Mouse (Mus musculus): ENCODE measurements around the gene Eif3k. TPM values are rescaled to one million over a fixed set of nuclear protein-coding genes. Genes with fewer than 3 reads are reported as not detected.

Gene Eif3k
- total RNA-seq, 2 experiments from 2014 or later = 212 to 213 TPM

- DNase-seq = no peak
- intact Hi-C loops (cut with DNase I) = no loop called here
Observed at GRCm38 (mm10) chr7:28960354-28961046, 21.2 kb downstream of the Eif3k start.

- intact Hi-C loops (cut with DNase I) = no loop called here
- DNase-seq = no peak
Observed at GRCm38 (mm10) chr7:28959505-28960045, 22.1 kb downstream of the Eif3k start.

- no peak for DNase-seq
- intact Hi-C loops (cut with DNase I) = no loop called here
Observed at GRCm38 (mm10) chr7:28958770-28959169, 22.9 kb downstream of the Eif3k start.

GRCm38 (mm10) chr7:28957997-28958725, 23.5 kb downstream of the Eif3k start:
- no peak for DNase-seq
- intact Hi-C loops (cut with DNase I) = no loop called here

GRCm38 (mm10) chr7:28957286-28957685, 24.4 kb downstream of the Eif3k start:
- DNase-seq = no peak
- intact Hi-C loops (cut with DNase I) = no loop called here

- intact Hi-C loops (cut with DNase I) = no loop called here
- no peak for DNase-seq
Observed at GRCm38 (mm10) chr7:28956270-28956669, 25.4 kb downstream of the Eif3k start.

GRCm38 (mm10) chr7:28955295-28955897, 26.3 kb downstream of the Eif3k start:
- DNase-seq = no peak
- intact Hi-C loops (cut with DNase I) = no loop called here

GRCm38 (mm10) chr7:28954773-28955172, 26.9 kb downstream of the Eif3k start:
- intact Hi-C loops (cut with DNase I) = no loop called here
- DNase-seq = no peak

GRCm38 (mm10) chr7:28953476-28954376, 27.9 kb downstream of the Eif3k start:
- no peak for DNase-seq
- intact Hi-C loops (cut with DNase I) = no loop called here

GRCm38 (mm10) chr7:28952786-28953185, 28.9 kb downstream of the Eif3k start:
- intact Hi-C loops (cut with DNase I) = no loop called here
- DNase-seq = no peak

GRCm38 (mm10) chr7:28951764-28952163, 29.9 kb downstream of the Eif3k start:
- no peak for DNase-seq

GRCm38 (mm10) chr7:28950346-28951037, 31.2 kb downstream of the Eif3k start:
- DNase-seq = no peak
- intact Hi-C loops (cut with DNase I) = no loop called here

More at GRCm38 (mm10) chr7:28951764-28952163, 29.9 kb downstream of the Eif3k start:
- intact Hi-C loops (cut with DNase I) = no loop called here

- no peak for DNase-seq
- intact Hi-C loops (cut with DNase I) = no loop called here
Observed at GRCm38 (mm10) chr7:28949298-28949697, 32.4 kb downstream of the Eif3k start.

GRCm38 (mm10) chr7:28948746-28949145, 32.9 kb downstream of the Eif3k start:
- intact Hi-C loops (cut with DNase I) = no loop called here
- DNase-seq = no peak

GRCm38 (mm10) chr7:28946271-28946610, 35.4 kb downstream of the Eif3k start:
- no peak for DNase-seq
- intact Hi-C loops (cut with DNase I) = no loop called here

- no peak for DNase-seq
- intact Hi-C loops (cut with DNase I) = no loop called here
Observed at GRCm38 (mm10) chr7:28945416-28946270, 36.0 kb downstream of the Eif3k start.

GRCm38 (mm10) chr7:28944756-28945415, 36.8 kb downstream of the Eif3k start:
- DNase-seq = no peak
- intact Hi-C loops (cut with DNase I) = no loop called here

- DNase-seq = no peak
- intact Hi-C loops (cut with DNase I) = no loop called here
Observed at GRCm38 (mm10) chr7:28943451-28944180, 38.0 kb downstream of the Eif3k start.
